ENCODE assay signal across 16 mouse cellular contexts in genomic region chr1:159678221-159678935, GRCm38 (mm10).
DNase-seq lines count a peak whose midpoint lies in the region; ATAC-seq and TF ChIP-seq lines count a peak whose summit lies in the region.
"Had no signal": no experiment of that assay in that cellular context is flagged by ENCODE, and none has a peak within 500 bp of the region (broad histone marks: within the 10 kb centered on the region; RNA-seq: fewer than 3 reads in every experiment).

No protein-coding gene starts in this region.

- H3K27me3 ChIP-seq in forebrain, postnatal 0 days (ENCODE audit: insufficient read depth, low read length) = no peaks in the 10 kb centered on the region
- no peaks in the 10 kb centered on the region for H3K27me3 ChIP-seq in forebrain, embryonic 10.5 days (ENCODE audit: poor library complexity, severe bottlenecking)
- H3K27me3 ChIP-seq in embryonic facial prominence, embryonic 10.5 days (replicated peaks; ENCODE audit: low read depth, poor library complexity, severe bottlenecking) = no peaks in the 10 kb centered on the region
- H3K27me3 ChIP-seq: hindbrain, embryonic 12.5 days; midbrain, embryonic 13.5 days; neural tube, embryonic 12.5 days had no signal

- 53% methylated on average over 10 of the region's 10 CpGs for WGBS in forebrain, postnatal 0 days
- WGBS in forebrain, embryonic 10.5 days = 82% methylated on average over 10 of the region's 10 CpGs
- WGBS in embryonic facial prominence, embryonic 10.5 days = 75% methylated on average over 10 of the region's 10 CpGs

- H3K27ac ChIP-seq in forebrain, postnatal 0 days (ENCODE audit: low read depth, low read length) = no peak overlapping the region
- H3K27ac ChIP-seq in forebrain, embryonic 10.5 days = no peak overlapping the region
- H3K27ac ChIP-seq in embryonic facial prominence, embryonic 10.5 days (replicated peaks) = no peak overlapping the region
- H3K27ac ChIP-seq: heart, adult 2 months; hindbrain, embryonic 12.5 days; midbrain, embryonic 13.5 days; neural tube, embryonic 12.5 days had no signal

- no peak overlapping the region for H3K4me3 ChIP-seq in forebrain, postnatal 0 days (ENCODE audit: low read depth, low read length)
- no peak overlapping the region for H3K4me3 ChIP-seq in forebrain, embryonic 10.5 days
- no peak overlapping the region for H3K4me3 ChIP-seq in embryonic facial prominence, embryonic 10.5 days
- H3K4me3 ChIP-seq: heart, adult 2 months; hindbrain, embryonic 12.5 days; midbrain, embryonic 13.5 days; neural tube, embryonic 12.5 days had no signal

- H3K4me1 ChIP-seq in forebrain, postnatal 0 days (ENCODE audit: insufficient read depth) = peaks cover 10% of the 10 kb centered on the region; the same call in 1 of the 2 replicates
- H3K4me1 ChIP-seq in forebrain, embryonic 10.5 days = 0 out of 2 replicates have a peak, but pooled peaks cover under 1% of the 10 kb centered on the region
- peaks cover 11% of the 10 kb centered on the region; the same call in 1 of the 2 replicates for H3K4me1 ChIP-seq in embryonic facial prominence, embryonic 10.5 days

- TF ChIP-seq CTCF in forebrain, postnatal 0 days (IDR thresholded peaks at IDR 0.05; ENCODE audit: low read depth) = no peak

- no peaks in the 10 kb centered on the region for H3K36me3 ChIP-seq in forebrain, postnatal 0 days (ENCODE audit: insufficient read depth)
- no peaks in the 10 kb centered on the region for H3K36me3 ChIP-seq in forebrain, embryonic 10.5 days (replicated peaks)
- H3K36me3 ChIP-seq in embryonic facial prominence, embryonic 10.5 days (replicated peaks) = no peaks in the 10 kb centered on the region
- H3K36me3 ChIP-seq: hindbrain, embryonic 12.5 days; midbrain, embryonic 13.5 days; neural tube, embryonic 12.5 days had no signal

- H3K9ac ChIP-seq in forebrain, postnatal 0 days = no peak overlapping the region
- H3K9ac ChIP-seq: hindbrain, embryonic 12.5 days; liver, postnatal 0 days; midbrain, embryonic 13.5 days; neural tube, embryonic 12.5 days had no signal

- no peaks in the 10 kb centered on the region for H3K9me3 ChIP-seq in forebrain, postnatal 0 days (ENCODE audit: low read length)
- no peaks in the 10 kb centered on the region for H3K9me3 ChIP-seq in forebrain, embryonic 10.5 days
- no peaks in the 10 kb centered on the region for H3K9me3 ChIP-seq in embryonic facial prominence, embryonic 10.5 days
- H3K9me3 ChIP-seq: hindbrain, embryonic 12.5 days; midbrain, embryonic 13.5 days; neural tube, embryonic 12.5 days had no signal

- ATAC-seq in forebrain, postnatal 0 days = no peak
- ATAC-seq in erythroblast, adult 5-6 weeks (replicated peaks; ENCODE audit: low FRiP score, poor library complexity, severe bottlenecking) = no peak
- ATAC-seq: liver, postnatal 0 days had no signal

- peak; percentile 35 for DNase-seq in forebrain, postnatal 0 days
- DNase-seq in forebrain, embryonic 10.5 days (ENCODE audit: extremely low spot score, low spot score) = no peak
- DNase-seq in right cerebral cortex, adult 18-20 months = peak; percentile 28
- DNase-seq in right cerebral cortex, postnatal 4 days = no peak
- DNase-seq in gastrocnemius, postnatal 10 days = peak; percentile 21
- no peak for DNase-seq in embryonic facial prominence, embryonic 10.5 days (ENCODE audit: low spot score)
- DNase-seq in layer of hippocampus, postnatal 14 days (ENCODE audit: low spot score in 2 of 2) = no peak
- DNase-seq: kidney, adult 11 months; kidney, postnatal 36 days; layer of hippocampus, postnatal 36 days; liver, postnatal 0 days had no signal

- no peak overlapping the region for H3K4me2 ChIP-seq in forebrain, postnatal 0 days (ENCODE audit: low read depth)
- H3K4me2 ChIP-seq: hindbrain, embryonic 12.5 days; midbrain, embryonic 13.5 days; neural tube, embryonic 12.5 days had no signal

Comparison
In these comparisons a context has a peak if more than half of its experiments do, and no peak if none do; other contexts are left out.
1. DNase-seq: peak in forebrain, postnatal 0 days (single experiment), right cerebral cortex, adult 18-20 months (single experiment) and gastrocnemius, postnatal 10 days (single experiment); none in forebrain, embryonic 10.5 days (single experiment), right cerebral cortex, postnatal 4 days (single experiment), embryonic facial prominence, embryonic 10.5 days (single experiment) and layer of hippocampus, postnatal 14 days (0 of 2).